Mouse (Mus musculus) midbrain, embryonic 10.5 days (tissue): ENCODE results near the gene Orai3. TPM values are rescaled to one million over a fixed set of nuclear protein-coding genes. Genes with fewer than 3 reads are reported as not detected.
A peak's percentile ranks its signal among the peaks of the same experiment; 100 is the strongest.

Experiments used
- DNase-seq: peaks from one replicate; pipeline ENCODE4 v3.0.0-alpha.2; 2017; ENCODE audit warnings: low spot score
- H3K27ac ChIP-seq: fragments of 300-500 bp; sonication (generic); replicated peaks from 2 replicates; pipeline ENCODE4 v1.5.1; 2016; ENCODE audit warnings: mild to moderate bottlenecking
- H3K27me3 ChIP-seq: fragments of 300-500 bp; sonication (generic); 2 replicates; pipeline ENCODE4 v1.6.1; 2016; ENCODE audit warnings: low read depth, mild to moderate bottlenecking; ENCODE audit not compliant: poor library complexity, severe bottlenecking
- H3K36me3 ChIP-seq: fragments of 300-500 bp; sonication (generic); 2 replicates; pipeline ENCODE4 v1.6.1; 2016; ENCODE audit warnings: mild to moderate bottlenecking, moderate library complexity
- H3K4me1 ChIP-seq: fragments of 300-500 bp; sonication (generic); 2 replicates; pipeline ENCODE4 v1.6.1; 2016
- H3K4me3 ChIP-seq: fragments of 300-500 bp; sonication (generic); 2 replicates; pipeline ENCODE4 v1.5.1; 2016; ENCODE audit warnings: mild to moderate bottlenecking, moderate library complexity
- H3K9me3 ChIP-seq: fragments of 300-500 bp; sonication (generic); replicated peaks from 2 replicates; pipeline ENCODE4 v1.6.1; 2016; ENCODE audit warnings: mild to moderate bottlenecking
- WGBS: fragments of 180-500 bp; shearing (Covaris S2); methylation state at CpG from one replicate; pipeline ENCODE4 v1.1.7; 2016; 5-methylcytosine and 5-hydroxymethylcytosine counted together
- polyA plus RNA-seq: library from polyadenylated mRNA; unstranded; fragments of >200 nt; fragmentation: Nextera tagmentation; extraction: Ambion mirVana; gene quantifications from 2 replicates; pipeline ENCODE4 v1.2.1, GENCODE M21; 2016

Orai3 gene
- polyA plus RNA-seq, 1 experiment from 2014 or later = 10.1 TPM

DNA sequence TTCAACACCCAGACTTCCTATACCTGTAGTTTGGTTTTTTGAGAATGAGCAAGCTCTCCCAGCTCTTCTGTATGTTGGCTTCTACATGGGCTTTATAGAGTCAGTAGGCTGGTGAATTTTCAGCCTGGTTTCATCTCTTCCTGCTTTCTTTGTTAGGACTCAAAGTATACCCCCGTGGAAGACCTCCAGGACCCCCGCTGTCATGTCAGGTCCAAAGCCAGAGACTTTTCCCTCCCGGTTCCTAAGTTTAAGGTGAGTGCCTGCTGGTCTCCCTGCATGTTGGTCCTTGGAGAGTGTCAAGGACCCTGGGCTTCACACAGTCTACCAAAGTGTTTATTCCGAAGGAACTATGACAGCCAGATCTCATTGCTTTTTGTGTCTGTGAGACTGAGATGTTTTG lies 8.7 kb downstream of the Orai3 start:
- Histone ChIP-seq H3K27me3 (no peaks in the 10 kb centered on the region), H3K36me3 (peaks cover 49% of the 10 kb centered on the region), H3K27ac (peak overlapping the region; percentile 100), H3K4me3 (peak overlapping the region; percentile 97), H3K9me3 (no peaks in the 10 kb centered on the region), H3K4me1 (peaks cover 21% of the 10 kb centered on the region)
- DNase-seq = no peak
- WGBS = 78% methylated on average over 4 of the region's 4 CpGs

DNA sequence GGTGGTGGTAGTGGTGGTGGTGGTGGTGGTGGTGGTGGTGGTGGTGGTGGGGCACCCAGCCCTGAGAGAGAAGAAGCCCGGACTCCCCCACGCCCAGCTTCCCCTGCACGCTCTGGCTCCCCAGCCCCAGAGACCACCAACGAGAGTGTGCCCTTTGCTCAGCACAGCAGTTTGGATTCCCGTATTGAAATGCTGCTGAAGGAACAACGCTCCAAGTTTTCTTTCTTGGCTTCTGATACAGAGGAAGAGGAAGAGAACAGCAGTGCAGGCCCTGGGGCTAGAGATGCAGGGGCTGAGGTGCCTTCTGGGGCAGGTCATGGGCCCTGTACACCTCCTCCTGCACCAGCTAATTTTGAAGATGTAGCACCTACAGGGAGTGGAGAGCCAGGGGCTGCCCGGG lies 15.7 kb downstream of the Orai3 start, which contains the start of gene Gm49388:
TSS of gene Gm49388 (plus strand) at position 301 of the 400 bp plus-strand sequence.
- no peaks in the 10 kb centered on the region for H3K27me3 ChIP-seq
- 95% methylated on average over 7 of the region's 7 CpGs for whole genome bisulfite sequencing

DNA sequence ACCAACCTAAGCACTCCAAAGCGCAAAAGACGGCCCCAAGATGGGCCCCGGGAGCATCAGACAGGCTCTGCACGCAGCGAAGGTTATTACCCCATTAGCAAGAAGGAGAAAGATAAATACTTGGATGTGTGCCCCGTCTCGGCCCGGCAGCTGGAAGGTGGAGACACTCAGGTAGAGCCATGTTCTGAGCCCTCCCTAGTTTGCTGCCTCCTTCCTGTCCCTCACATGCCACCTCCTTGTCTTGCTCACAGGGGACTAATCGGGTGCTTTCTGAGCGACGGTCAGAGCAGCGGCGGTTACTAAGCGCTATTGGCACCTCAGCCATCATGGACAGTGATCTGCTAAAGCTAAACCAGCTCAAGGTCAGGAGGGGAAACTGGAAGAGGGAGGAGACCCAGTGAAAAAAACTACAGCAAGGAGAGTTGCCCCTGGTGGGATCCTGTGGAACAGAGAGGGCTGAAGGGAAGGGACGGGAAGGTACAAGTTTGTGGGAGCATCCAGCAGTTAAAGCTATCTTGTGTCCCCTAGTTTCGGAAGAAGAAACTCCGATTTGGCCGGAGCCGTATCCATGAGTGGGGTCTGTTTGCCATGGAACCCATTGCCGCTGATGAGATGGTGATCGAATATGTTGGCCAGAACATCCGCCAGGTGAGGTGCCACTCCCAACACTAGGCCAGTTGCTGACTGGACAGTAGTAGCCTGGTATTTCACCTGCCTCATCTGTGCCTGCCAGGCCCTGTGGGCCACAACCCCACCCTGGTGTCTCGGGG lies 27.6 kb downstream of the Orai3 start:
- H3K36me3 ChIP-seq = peaks cover 95% of the 10 kb centered on the region
- no peak overlapping the region for H3K4me3 ChIP-seq
- no peak overlapping the region for H3K27ac ChIP-seq
- no peak for DNase-seq
- H3K27me3 ChIP-seq = no peaks in the 10 kb centered on the region
- 97% methylated on average over 23 of the region's 23 CpGs for WGBS
- H3K4me1 ChIP-seq = peaks cover 8% of the 10 kb centered on the region
- no peaks in the 10 kb centered on the region for H3K9me3 ChIP-seq

More for the DNA sequence above, 15.7 kb downstream of the Orai3 start, which contains the start of gene Gm49388:
- H3K4me1 ChIP-seq = no peaks in the 10 kb centered on the region
- no peak within 1 kb of the TSS for H3K27ac ChIP-seq
- no peak for DNase-seq
- H3K4me3 ChIP-seq = no peak within 1 kb of the TSS
- peaks cover 99% of the 10 kb centered on the region for H3K36me3 ChIP-seq
- no peaks in the 10 kb centered on the region for H3K9me3 ChIP-seq

DNA sequence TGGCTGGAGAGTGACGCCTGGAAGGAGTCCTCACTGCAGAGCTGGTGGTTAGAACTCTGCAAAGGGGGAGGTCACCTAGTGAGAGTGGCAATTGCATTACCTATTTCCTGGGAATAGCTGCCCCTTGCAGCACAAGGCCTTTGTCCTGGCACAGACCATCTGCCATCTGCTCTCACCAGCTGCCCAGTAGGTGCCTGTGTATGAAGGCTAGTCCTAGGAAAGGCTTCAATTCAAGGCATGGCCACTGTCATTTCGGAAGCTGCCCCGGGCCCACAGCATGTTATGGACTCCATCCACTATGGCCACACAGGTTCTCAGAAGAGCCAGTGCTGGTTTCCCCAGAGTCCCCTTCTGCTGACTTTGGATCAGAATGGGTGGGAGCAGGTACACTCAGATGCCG lies 29.0 kb downstream of the Orai3 start:
- no peak overlapping the region for H3K4me3 ChIP-seq
- H3K4me1 ChIP-seq = peaks cover 8% of the 10 kb centered on the region
- WGBS = 87% methylated on average over 4 of the region's 4 CpGs
- no peak for DNase-seq
- H3K27me3 ChIP-seq = no peaks in the 10 kb centered on the region
- no peak overlapping the region for H3K27ac ChIP-seq
- H3K9me3 ChIP-seq = no peaks in the 10 kb centered on the region
- H3K36me3 ChIP-seq = peaks cover 93% of the 10 kb centered on the region

DNA sequence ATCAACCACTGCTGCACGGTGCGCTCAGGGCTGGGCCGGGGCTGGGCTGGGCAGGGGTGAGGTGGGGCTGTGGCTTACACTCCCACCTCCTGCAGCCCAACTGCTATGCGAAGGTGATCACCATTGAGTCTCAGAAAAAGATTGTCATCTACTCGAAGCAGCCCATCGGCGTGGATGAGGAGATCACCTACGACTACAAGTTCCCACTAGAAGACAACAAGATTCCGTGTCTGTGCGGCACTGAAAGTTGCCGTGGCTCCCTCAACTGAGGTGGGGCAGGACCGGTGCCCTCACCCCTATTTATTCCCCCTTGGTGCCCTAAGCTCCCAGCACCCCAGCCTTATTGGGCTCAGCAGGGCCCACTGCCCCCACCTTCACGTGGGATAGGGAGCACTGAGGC lies 29.6 kb downstream of the Orai3 start:
- H3K4me1 ChIP-seq = peaks cover 8% of the 10 kb centered on the region
- 92% methylated on average over 13 of the region's 13 CpGs for WGBS
- H3K9me3 ChIP-seq = no peaks in the 10 kb centered on the region
- H3K36me3 ChIP-seq = peaks cover 87% of the 10 kb centered on the region
- no peak overlapping the region for H3K4me3 ChIP-seq
- no peak for DNase-seq
- no peaks in the 10 kb centered on the region for H3K27me3 ChIP-seq
- H3K27ac ChIP-seq = no peak overlapping the region

DNA sequence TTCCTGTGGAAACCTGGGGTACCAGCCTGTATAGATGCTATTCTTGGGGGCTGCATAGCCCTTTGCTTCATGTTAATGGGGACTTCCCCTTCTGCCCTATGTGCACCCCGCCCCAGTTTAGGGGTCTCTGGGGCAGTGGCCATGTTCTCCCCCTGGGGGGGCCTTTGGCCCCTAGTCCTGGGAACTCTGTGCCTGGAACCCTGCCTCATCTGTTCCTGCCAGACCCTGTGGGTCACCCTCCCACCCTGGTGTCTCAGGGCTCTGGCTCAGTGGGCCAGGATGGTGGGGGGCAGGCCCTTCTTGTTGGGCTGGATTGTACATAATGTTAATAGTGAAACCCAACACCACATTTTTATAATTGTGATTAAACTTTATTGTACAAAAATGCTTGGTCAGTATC lies 30.1 kb downstream of the Orai3 start:
- H3K4me3 ChIP-seq = no peak overlapping the region
- H3K27ac ChIP-seq = no peak overlapping the region
- peaks cover 86% of the 10 kb centered on the region for H3K36me3 ChIP-seq
- no peaks in the 10 kb centered on the region for H3K27me3 ChIP-seq
- no peaks in the 10 kb centered on the region for H3K9me3 ChIP-seq
- peaks cover 8% of the 10 kb centered on the region for H3K4me1 ChIP-seq
- WGBS = 100% methylated on average over 1 of the region's 1 CpGs
- DNase-seq = no peak

DNA sequence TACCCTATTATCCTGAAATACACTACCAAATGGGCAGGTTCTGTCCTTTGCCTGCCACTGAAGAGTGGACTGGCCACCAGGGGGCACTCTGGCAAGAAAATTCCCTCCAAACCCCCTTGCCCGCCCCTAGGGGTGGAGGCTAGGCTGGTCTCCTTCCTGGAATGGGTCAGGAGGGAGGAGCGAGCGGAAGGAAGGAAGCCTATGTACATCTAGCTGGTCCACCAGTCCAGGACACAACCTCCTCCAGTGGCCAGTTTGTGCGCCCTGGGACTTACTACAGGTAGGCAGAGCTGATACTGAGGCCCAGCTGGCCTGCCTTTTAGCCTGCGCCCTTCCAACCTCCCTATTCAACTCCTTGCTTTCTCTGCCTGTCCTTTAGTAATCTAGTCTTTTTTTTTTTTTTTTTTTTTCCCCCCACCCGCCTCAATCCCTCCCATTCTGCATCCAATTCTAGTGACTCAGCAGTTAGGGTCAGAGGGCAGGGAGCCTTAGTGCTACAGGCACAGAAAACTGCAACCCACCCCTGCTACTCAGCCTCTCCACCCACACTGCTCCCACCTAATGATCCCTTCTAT lies 30.9 kb downstream of the Orai3 start, which contains the start of gene Hsd3b7:
TSS of gene Hsd3b7 (plus strand) at position 170 of the 575 bp plus-strand sequence.
- Histone ChIP-seq H3K4me3 (0 out of 2 replicates have a peak within 1 kb of the TSS, but pooled peaks have one; percentile 23), H3K36me3 (peaks cover 83% of the 10 kb centered on the region), H3K27ac (no peak within 1 kb of the TSS), H3K4me1 (peaks cover 8% of the 10 kb centered on the region), H3K9me3 (no peaks in the 10 kb centered on the region), H3K27me3 (no peaks in the 10 kb centered on the region)
- 27% methylated on average over 6 of the region's 6 CpGs for WGBS
- peak; percentile 90 for DNase-seq

DNA sequence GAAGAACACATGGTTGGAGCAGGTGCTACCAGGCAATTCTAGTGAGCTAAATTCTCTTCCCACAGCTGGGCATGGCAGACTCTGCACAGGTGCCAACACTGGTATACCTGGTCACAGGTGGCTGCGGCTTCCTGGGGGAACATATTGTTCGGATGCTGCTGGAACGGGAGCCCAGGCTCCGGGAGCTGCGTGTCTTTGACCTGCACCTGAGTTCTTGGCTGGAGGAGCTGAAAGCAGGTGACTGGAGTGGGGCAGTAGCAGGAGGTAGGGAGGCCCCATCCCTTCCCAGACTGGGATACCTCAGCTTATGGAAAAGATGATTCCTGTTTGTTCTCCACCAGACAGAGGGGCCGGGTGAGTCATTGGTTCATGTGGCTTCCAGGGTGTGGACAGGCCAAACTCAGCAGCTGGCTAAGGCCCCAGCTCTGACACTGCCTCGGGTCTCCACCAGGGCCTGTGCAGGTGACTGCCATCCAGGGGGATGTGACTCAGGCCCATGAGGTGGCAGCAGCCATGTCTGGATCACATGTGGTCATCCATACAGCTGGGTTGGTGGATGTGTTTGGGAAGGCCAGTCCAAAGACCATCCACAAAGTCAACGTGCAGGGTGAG lies 31.5 kb downstream of the Orai3 start:
- Histone ChIP-seq H3K27me3 (no peaks in the 10 kb centered on the region), H3K4me3 (no peak overlapping the region), H3K36me3 (peaks cover 78% of the 10 kb centered on the region), H3K9me3 (no peaks in the 10 kb centered on the region), H3K27ac (no peak overlapping the region), H3K4me1 (peaks cover 8% of the 10 kb centered on the region)
- WGBS = 93% methylated on average over 8 of the region's 8 CpGs
- DNase-seq = no peak

DNA sequence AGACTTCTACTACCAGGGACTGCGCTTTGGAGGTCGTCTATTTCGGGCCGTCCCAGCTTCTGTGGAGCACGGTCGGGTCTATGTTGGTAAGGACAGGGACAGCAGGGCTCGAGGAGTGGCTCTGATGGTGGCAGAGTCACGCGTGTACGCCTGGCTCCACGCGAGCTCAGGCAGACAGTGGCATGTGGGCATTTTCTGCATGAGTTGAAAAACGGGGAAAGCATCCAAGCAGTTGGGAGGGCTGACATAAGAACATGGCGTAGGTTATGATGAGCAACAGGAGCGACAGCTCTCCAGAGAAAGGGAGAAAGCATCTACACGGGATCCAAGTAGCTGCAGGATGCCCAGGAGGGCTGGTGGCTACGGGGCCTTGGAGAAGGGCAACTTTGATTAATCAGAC lies 32.7 kb downstream of the Orai3 start:
- no peak for DNase-seq
- peaks cover 70% of the 10 kb centered on the region for H3K36me3 ChIP-seq

DNA sequence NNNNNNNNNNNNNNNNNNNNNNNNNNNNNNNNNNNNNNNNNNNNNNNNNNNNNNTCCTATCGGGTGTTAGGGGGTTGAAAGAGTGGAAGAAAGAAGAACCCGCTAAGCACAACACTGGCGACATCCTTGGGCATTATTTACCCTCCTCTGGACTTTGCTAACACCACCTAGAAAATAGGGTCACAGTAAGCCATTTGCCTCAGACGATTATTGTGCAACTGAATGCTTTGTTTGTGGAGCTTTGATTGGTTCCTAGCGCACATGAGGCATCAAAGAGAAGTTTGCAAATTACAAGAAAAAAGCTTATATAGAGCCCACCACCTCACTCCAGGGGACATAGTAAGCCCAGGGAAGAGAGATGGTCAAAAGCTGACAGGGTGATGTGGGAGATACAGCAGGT lies 39.2 kb downstream of the Orai3 start:
- H3K4me3 ChIP-seq = no peak overlapping the region
- H3K36me3 ChIP-seq = peaks cover 61% of the 10 kb centered on the region
- 78% methylated on average over 5 of the region's 5 CpGs for WGBS
- no peaks in the 10 kb centered on the region for H3K9me3 ChIP-seq
- H3K27me3 ChIP-seq = no peaks in the 10 kb centered on the region
- no peak for DNase-seq
- no peak overlapping the region for H3K27ac ChIP-seq
- no peaks in the 10 kb centered on the region for H3K4me1 ChIP-seq

More for the DNA sequence above, 32.7 kb downstream of the Orai3 start:
- Histone ChIP-seq H3K4me3 (no peak overlapping the region), H3K27ac (no peak overlapping the region), H3K4me1 (peaks cover 8% of the 10 kb centered on the region), H3K27me3 (no peaks in the 10 kb centered on the region), H3K9me3 (no peaks in the 10 kb centered on the region)
- 95% methylated on average over 17 of the region's 17 CpGs for WGBS

DNA sequence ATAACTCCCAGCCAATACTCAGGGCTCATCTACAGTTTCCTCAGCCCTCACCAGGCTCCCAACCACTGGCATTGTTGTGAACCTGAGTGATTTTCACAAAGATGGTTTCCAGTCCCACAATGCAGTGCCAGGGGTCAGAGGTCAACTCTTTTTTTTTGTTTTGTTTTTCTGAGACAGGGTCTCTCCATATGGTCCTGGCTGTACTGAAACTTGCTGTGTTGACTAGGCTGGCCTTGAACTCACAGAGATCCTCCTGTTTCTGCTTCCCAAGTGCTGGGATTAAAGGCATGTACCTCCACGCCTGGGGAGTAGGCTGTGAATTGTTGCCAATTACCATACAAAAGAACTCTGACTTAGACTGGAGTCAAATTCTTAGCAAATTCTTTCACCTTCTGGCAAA lies 40.2 kb downstream of the Orai3 start:
- H3K9me3 ChIP-seq = no peaks in the 10 kb centered on the region
- H3K36me3 ChIP-seq = peaks cover 68% of the 10 kb centered on the region
- H3K4me3 ChIP-seq = no peak overlapping the region
- DNase-seq = no peak
- H3K27me3 ChIP-seq = no peaks in the 10 kb centered on the region
- H3K4me1 ChIP-seq = no peaks in the 10 kb centered on the region
- WGBS = 93% methylated on average over 1 of the region's 1 CpGs
- no peak overlapping the region for H3K27ac ChIP-seq

DNA sequence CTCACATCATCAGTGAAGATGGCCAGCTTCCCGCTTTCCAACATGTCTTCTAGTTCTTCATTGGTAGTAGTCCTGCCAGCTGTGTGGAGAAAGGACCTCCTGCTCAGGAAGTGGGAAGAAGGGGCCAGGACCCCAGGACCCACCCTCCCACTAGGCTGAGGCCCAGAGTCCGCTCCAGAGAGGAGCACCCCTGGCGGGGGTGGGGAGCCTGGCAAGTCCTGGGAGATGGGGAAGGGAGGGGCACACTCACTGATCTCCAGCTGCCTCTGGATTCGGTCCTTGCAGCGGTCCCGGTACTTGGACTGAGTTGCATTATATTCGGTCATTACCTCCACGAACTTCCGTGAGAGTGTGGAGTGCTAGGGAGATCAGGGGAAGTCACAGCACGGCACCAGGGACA lies 41.0 kb downstream of the Orai3 start:
- H3K27me3 ChIP-seq = no peaks in the 10 kb centered on the region
- no peaks in the 10 kb centered on the region for H3K9me3 ChIP-seq
- no peak overlapping the region for H3K27ac ChIP-seq
- peaks cover 68% of the 10 kb centered on the region for H3K36me3 ChIP-seq
- no peaks in the 10 kb centered on the region for H3K4me1 ChIP-seq
- DNase-seq = no peak
- H3K4me3 ChIP-seq = no peak overlapping the region
- WGBS = 83% methylated on average over 10 of the region's 10 CpGs

DNA sequence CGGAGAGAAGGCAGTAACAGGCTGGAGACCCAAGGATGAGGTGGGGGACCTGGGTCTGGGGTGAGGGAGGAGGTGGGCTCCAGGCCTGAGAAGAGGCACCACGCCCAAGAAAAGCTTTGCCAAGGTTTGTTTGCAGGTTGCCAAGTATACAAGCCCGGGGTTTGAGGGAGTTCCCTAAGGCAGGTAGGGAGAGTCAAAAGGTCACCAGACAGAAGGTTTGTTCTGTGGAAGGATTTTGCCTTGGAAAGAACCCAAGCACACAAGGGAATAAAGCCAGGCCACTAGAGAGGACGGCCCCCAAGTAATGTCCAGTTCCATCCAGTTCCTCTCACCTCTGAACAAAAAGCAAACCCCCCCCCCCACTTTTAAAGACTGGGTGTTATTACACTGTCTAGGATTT lies 41.6 kb downstream of the Orai3 start:
- DNase-seq = no peak
- H3K27me3 ChIP-seq = no peaks in the 10 kb centered on the region
- WGBS = 85% methylated on average over 4 of the region's 4 CpGs
- no peaks in the 10 kb centered on the region for H3K4me1 ChIP-seq
- H3K9me3 ChIP-seq = no peaks in the 10 kb centered on the region
- H3K27ac ChIP-seq = no peak overlapping the region
- peaks cover 68% of the 10 kb centered on the region for H3K36me3 ChIP-seq
- H3K4me3 ChIP-seq = no peak overlapping the region
